Mouse (Mus musculus) layer of hippocampus, adult 2 months (tissue): ENCODE data around the gene Tent4b. TPM values are rescaled to one million over a fixed set of nuclear protein-coding genes. Genes with fewer than 3 reads are reported as not detected.
A peak's percentile ranks its signal among the peaks of the same experiment; 100 is the strongest.

Experiments
- DNase-seq, 2 experiments: peaks; one replicate each; pipeline ENCODE4 v3.0.0; 2022; ENCODE audit warnings: low spot score in 2 of 2
- H3K27ac ChIP-seq: fragments of 200-600 bp; 2 replicates; pipeline ENCODE4 v1.8.1; 2022
- H3K4me3 ChIP-seq: fragments of 200-600 bp; 2 replicates; pipeline ENCODE4 v1.8.1; 2022; ENCODE audit warnings: mild to moderate bottlenecking
- CTCF ChIP-seq: fragments of 200-600 bp; conservative IDR thresholded peaks from 2 replicates; pipeline ENCODE4 v1.8.1; 2022; ENCODE audit warnings: antibody characterized with exemption, mild to moderate bottlenecking, moderate library complexity
- total RNA-seq, 2 experiments: library from RNA; stranded (reverse); gene quantifications; 2 replicates each; pipeline ENCODE4 v1.2.3; 2021

Tent4b gene
- total RNA-seq, 2 experiments from 2014 or later: 37.3 to 37.5 TPM

DNA sequence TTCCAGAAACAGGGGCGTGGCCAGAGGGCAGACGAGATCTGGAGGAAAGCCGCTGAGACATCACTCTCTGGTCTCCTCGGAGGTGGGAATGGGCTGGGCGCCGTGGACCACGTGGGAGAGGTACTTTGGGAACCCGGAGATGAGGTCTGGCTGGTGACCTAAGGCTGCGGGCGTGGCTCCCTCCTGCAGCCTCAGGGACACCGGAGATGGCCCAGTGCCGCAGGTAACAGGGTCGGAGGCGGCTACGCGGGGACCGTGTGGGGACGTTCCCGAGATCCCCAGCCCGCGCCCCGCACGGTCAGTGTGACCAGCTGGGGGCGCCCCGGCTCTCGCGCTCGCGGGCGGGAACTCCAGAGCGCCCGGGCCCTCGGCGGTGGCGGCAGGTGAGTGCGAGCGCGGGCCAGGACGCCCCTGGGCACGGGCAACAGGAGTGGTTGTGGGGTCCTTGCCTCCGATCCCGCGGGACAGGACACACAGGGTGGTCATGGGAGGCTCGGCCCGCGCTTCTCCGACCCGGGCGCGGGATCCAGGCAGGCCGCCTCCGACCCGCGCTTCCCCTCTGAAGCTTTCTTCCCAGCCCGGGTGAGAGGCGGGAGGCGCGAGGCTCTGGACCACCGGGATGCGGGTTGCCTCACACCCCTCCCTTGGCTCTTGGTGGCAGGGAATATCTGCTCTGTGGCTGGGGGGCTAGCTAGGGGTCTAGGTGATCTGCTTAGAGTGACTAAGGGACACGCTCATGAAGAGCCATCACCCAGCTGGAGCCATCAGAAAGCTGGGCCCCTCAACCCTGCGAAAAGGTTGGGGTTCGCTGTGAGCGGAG, 73.4 kb downstream of the Tent4b start, which contains the start of gene Adcy7:
Gene Adcy7, plus strand, starts transcription at position 173 of the 820 bp plus-strand sequence.
- DNase-seq: no peak
- TF ChIP-seq CTCF: peak; percentile 72
- Histone ChIP-seq H3K4me3 (peak within 1 kb of the TSS; percentile 48), H3K27ac (no peak within 1 kb of the TSS)

DNA sequence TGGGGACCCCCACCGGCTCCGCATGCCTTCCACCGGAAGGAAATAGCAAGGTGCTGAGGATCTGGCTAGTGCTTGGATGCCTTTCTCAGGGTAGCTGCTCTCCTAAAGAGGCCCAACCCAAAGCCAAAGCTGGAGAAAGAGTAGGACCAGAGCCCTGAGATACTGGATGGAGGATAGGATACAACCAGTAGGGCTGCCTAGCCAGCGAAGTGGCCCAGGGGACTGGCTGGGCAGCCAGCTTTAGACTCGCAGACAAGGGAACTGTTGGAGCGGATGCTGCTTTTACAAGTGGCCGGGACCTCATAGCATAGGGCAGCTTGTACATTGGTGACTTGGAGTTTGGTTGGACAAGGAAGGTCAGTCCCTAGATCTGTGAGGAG, 74.0 kb downstream of the Tent4b start:
- H3K27ac ChIP-seq: no peak overlapping the region
- H3K4me3 ChIP-seq: no peak overlapping the region
- DNase-seq: no peak
- no peak for TF ChIP-seq CTCF

DNA sequence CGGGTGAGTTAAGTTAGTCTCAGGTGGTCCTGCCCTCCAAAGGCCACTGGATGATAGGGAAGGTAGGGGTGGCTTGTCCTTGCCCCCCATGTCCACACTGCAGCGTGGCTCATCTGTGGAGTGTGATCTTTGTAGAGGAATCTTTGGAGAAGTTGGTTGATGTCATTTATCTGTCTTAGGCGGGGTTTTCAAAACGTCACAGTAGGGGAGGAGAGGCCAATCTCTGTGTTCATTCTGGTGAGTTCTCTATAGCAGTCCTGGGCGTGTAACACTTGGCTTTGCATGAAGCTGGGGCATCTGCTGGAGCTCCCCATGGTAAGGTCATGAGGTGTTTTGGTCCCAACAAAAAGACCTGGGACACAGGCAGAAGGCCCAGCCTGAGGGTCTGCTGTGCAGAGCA, 75.1 kb downstream of the Tent4b start:
- H3K4me3 ChIP-seq: no peak overlapping the region
- DNase-seq: no peak
- TF ChIP-seq CTCF: no peak
- no peak overlapping the region for H3K27ac ChIP-seq

DNA sequence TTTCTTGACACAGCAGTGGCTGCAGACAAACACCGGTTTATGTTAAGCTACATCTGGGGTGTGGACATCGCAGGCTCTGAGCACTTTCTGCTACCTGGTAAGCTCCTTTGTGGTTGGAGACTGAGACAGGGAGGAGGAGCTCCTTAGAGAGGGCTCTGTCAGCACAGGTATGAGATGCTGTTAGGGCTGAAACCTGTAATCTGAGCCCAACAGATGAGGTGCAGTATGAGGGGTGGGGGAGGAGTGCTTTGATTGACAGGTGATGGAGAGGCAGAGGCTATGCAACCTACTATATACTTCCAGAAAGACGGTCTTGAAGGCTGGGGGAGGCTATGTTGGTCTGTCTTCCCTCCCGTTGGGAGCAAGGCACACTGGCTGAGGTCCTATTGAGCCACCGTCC, 80.2 kb downstream of the Tent4b start:
- H3K4me3 ChIP-seq: no peak overlapping the region
- DNase-seq: no peak
- TF ChIP-seq CTCF: no peak
- no peak overlapping the region for H3K27ac ChIP-seq

DNA sequence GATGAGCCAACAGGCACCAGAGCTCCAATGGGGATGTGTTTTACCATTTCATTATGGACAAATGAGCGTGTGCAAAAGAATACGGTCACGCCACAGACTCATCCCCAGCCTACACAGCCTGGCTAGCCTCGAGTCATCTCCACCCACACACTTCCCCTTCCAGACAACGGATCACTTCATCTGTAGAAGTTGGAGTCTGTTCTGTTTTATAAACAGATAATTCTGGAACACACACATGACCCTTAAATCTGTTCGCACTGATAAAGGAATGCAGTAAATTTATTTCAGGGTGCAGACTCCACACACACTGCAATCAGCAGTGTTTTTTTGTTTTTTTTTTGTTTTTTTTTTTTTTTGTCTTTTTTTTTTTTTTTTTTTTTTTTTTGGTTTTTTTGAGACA, 80.7 kb downstream of the Tent4b start:
- no peak for DNase-seq

DNA sequence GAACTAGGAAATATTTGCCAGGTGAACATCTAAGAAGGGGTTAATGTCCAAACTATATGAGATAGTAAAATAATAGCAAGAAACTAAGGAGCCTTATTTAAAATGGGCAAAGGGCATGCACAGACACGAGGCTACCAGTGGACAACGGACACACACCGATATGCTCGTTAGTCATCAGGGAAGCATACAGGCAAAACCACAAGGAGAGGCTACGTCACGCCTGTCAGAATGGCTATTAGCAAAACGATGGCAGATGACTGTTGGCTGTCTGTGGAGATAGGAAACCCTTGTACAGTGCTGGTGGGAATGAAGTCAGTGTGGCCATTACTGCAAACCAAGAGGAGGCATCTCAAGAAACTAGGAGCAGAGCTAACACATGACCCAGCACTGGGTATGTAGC, 81.9 kb downstream of the Tent4b start:
- TF ChIP-seq CTCF: no peak
- Histone ChIP-seq H3K27ac (no peak overlapping the region), H3K4me3 (no peak overlapping the region)
- no peak for DNase-seq

More for the DNA sequence above, 80.7 kb downstream of the Tent4b start:
- no peak for TF ChIP-seq CTCF
- Histone ChIP-seq H3K27ac (no peak overlapping the region), H3K4me3 (no peak overlapping the region)

DNA sequence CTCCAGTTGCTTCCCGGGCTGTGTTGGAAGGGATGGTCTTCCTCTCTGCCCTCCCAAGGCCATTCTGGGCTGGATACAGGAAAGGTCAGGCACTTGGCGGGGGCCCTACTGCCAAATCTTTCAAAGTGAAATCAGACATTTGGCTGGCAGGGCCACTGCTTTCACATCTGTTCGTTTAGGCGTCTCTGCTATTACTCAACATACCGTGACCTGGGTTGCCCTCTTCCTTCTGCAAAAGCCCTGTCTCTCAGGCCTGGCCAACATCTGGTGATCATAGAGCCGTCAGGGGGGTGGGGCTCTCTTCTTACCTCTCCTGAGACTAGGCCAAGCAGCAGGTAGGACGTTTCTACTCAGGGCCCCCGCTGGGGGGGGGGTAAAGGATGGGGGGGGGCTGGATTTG, 83.7 kb downstream of the Tent4b start:
- Histone ChIP-seq H3K27ac (no peak overlapping the region), H3K4me3 (no peak overlapping the region)
- DNase-seq: no peak
- no peak for TF ChIP-seq CTCF

DNA sequence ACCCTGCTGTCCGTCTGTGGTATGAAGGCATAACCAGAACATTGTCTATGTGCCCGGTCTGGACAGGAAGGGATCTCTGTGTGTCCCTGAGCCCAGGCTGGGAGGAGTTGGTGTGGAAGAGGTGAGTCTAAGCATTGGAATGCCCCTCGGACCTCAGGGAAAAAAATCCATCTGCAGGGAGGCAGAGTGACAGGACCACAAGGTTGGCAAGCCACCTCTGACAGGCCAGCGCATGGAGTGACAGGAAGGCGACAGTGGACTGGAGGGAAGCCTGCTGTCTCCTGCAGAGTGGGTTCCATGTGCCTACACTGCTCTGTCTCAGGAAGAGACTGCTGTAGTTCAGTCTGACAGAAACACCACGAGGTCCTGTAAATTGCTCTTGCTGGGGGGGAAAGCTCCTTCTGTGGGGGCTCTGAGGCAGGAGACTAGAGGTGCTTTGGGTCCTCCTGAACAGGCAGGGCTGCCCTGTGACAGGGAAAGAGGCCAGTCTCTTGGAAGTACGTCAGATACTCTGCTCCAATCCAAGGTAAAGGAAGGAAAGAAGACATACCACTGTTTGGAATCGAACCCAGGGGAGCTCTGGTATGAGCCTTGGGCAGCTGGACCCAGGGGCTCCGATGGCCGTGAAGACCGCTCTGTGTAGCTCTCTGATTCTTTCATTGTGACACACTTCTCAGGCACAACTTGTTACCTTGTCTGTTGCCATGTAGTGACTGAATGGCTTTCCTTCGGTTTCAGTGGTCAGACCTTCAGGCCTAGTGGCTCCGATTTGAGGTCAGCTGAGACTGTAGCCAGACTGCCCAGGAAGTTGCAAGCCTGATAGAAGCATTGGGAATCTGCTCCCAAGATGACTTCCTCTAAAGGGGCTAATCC, 84.5 kb downstream of the Tent4b start:
- no peak for DNase-seq
- Histone ChIP-seq H3K4me3 (no peak overlapping the region), H3K27ac (no peak overlapping the region)
- TF ChIP-seq CTCF: no peak

DNA sequence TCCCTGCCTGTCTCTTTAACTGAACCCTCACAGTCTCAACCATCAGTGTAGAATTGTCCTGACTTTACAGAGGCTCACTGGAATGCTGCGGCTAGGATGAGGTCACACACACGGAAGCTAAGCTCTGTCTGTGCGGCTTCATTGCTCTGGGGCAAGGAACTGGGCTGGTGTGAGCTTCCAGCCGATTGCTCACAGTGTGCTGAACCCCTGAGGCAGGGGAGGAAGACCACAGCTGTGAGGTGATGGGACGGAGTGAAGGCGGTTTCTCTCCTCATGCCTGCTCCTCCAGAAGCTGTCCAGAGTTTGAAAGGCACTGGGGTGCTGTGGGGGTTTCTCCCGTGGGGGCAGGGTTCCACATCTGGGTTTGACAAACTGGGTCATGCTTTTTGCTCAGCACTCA, 85.7 kb downstream of the Tent4b start:
- DNase-seq: no peak
- Histone ChIP-seq H3K4me3 (no peak overlapping the region), H3K27ac (no peak overlapping the region)
- TF ChIP-seq CTCF: no peak

DNA sequence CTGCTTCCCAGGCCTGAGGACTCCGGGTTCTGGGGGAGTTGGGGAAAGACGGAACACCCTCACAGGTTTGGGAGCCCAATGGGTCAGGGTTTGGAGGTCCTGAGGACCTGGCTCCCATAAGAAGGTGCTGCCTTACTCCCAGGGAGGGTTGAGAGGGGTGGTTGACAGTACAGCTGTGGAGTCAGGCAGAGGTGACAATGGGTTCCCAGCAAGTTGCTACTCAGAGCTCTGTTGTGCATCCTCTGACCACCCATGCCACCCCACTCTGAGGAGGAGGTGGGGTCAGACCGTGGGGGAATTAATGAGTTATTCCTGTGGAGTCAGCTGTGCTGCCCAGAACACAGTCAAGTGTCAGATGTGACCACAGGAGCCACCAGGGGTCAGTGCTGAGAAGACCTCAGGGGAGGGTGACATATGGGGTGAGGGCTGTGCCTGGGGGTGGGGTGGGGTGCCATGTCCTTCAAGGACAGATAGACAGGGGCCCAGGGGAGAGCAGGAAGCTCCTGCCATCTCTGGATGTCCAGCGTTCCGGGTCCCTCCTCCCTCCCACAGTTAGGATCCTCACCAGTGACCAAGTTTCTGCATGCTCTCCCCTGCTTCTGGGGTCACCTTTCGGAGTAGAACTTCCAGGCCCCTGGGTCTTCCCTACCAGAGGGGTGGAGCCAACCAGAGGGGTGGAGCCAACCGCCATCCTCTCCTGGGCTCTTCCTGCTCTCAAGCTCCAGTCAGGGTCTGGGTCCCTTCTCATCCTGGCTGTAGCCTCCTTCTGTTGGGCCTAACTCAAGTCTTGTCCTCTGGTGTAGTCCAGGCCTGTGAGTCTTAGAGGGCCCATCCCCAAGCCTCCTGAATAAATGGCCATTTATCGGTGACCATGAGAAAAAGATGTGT, 86.7 kb downstream of the Tent4b start:
- H3K4me3 ChIP-seq: no peak overlapping the region
- DNase-seq: no peak
- peak; percentile 37 for TF ChIP-seq CTCF
- H3K27ac ChIP-seq: no peak overlapping the region

DNA sequence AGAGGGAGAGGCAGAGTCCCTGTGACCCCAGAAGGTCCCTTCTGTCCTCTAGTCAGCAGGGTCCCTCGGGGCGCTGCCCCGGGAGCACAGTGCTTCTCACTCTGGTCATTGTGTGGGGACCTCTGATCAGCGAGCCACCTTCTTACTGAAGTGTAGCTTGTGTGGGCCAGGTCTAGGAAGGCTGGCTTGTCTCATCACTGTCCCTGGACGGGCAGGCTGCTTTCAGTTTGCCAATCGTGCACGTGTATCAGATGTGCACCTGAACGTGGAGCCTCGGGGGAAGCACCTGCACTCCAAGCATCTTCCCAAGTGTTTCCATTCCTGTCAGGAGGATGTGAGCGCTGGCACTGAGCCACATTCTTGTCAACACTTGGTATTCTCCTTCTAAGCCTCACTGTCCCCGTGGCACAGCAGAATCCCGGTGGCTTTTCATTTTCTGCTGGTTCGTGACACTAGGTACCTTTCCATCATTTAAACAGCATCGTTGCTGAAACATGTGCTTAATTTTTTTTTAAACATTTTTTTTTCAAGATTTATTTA, 87.5 kb downstream of the Tent4b start:
- Histone ChIP-seq H3K4me3 (no peak overlapping the region), H3K27ac (no peak overlapping the region)
- no peak for TF ChIP-seq CTCF
- no peak for DNase-seq

DNA sequence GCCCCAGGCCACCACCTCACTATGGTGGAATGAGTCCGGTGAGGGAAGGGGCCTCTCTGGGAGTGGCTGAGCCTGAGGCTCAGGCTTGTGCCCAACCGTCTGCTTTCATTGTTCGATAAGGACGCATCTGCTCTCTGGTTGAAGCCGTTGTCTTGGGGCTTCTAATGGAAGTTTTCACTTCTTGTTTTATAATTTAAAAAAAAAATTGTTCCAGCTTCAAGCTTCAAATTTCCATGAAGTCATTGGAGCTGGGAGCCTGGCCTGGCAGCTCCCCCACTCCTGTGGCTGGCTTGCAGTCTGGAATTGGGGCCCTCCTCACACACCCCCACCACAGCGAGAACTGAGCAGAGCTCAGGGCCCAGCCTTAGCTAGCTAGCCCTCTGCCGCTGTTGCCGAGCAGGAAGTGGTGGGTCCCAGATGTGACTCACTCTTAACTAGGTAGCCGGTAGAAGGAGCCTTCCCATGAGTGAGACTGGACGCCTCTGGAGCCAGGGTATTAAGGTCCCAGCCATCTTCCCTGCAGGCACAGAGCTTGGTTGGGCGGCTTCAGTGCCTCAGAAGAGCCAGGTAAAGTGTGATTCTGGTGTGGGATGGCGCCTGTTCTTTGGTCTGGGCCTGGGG, 89.7 kb downstream of the Tent4b start:
- no peak for DNase-seq
- H3K27ac ChIP-seq: no peak overlapping the region
- no peak for TF ChIP-seq CTCF
- no peak overlapping the region for H3K4me3 ChIP-seq
